Mouse (Mus musculus) limb, embryonic 12.5 days (tissue): ENCODE results near the gene Gtf2ird1. TPM values are rescaled to one million over a fixed set of nuclear protein-coding genes. Genes with fewer than 3 reads are reported as not detected.

ENCODE experiments used
- ATAC-seq: fragments of 200-750 bp; cut with Nextera tagmentation; 2 replicates; pipeline ENCODE4 v1.8.0; 2017; ENCODE audit warnings: low read depth, moderate TSS enrichment; ENCODE audit not compliant: insufficient number of reproducible peaks, insufficient read depth, low FRiP score, low TSS enrichment
- H3K27ac ChIP-seq: fragments of 300-500 bp; sonication (generic); 2 replicates; pipeline ENCODE4 v1.5.1; 2016; ENCODE audit warnings: mild to moderate bottlenecking, moderate library complexity
- H3K27me3 ChIP-seq: fragments of 300-500 bp; sonication (generic); 2 replicates; pipeline ENCODE4 v1.6.1; 2016; ENCODE audit warnings: mild to moderate bottlenecking, moderate library complexity
- H3K36me3 ChIP-seq: fragments of 300-500 bp; sonication (generic); 2 replicates; pipeline ENCODE4 v1.6.1; 2016; ENCODE audit warnings: mild to moderate bottlenecking, moderate library complexity
- H3K4me1 ChIP-seq: fragments of 300-500 bp; sonication (generic); replicated peaks from 2 replicates; pipeline ENCODE4 v1.6.1; 2016
- H3K4me2 ChIP-seq: fragments of 300-500 bp; sonication (generic); 2 replicates; pipeline ENCODE4 v1.6.1; 2016; ENCODE audit warnings: mild to moderate bottlenecking, moderate library complexity
- H3K4me3 ChIP-seq: fragments of 300-500 bp; sonication (generic); replicated peaks from 2 replicates; pipeline ENCODE4 v1.5.1; 2016; ENCODE audit warnings: mild to moderate bottlenecking
- H3K9ac ChIP-seq: fragments of 300-500 bp; sonication (generic); replicated peaks from 2 replicates; pipeline ENCODE4 v1.6.1; 2016; ENCODE audit warnings: mild to moderate bottlenecking, moderate library complexity
- H3K9me3 ChIP-seq: fragments of 300-500 bp; sonication (generic); 2 replicates; pipeline ENCODE4 v1.6.1; 2016; ENCODE audit warnings: mild to moderate bottlenecking, moderate library complexity
- WGBS: fragments of 180-500 bp; shearing (Covaris S2); methylation state at CpG from one replicate; pipeline ENCODE4 v1.1.7; 2016; 5-methylcytosine and 5-hydroxymethylcytosine counted together
- microRNA-seq: library from miRNA; unstranded; fragments of <30 nt; microRNA quantifications from one replicate; pipeline ENCODE4, GENCODE M21; 2017
- polyA plus RNA-seq: library from polyadenylated mRNA; unstranded; fragments of >200 nt; fragmentation: Nextera tagmentation; extraction: Ambion mirVana; gene quantifications from 2 replicates; pipeline ENCODE4 v1.2.1, GENCODE M21; 2016

Gtf2ird1 gene
- polyA plus RNA-seq, 1 experiment from 2014 or later: 178 TPM

DNA sequence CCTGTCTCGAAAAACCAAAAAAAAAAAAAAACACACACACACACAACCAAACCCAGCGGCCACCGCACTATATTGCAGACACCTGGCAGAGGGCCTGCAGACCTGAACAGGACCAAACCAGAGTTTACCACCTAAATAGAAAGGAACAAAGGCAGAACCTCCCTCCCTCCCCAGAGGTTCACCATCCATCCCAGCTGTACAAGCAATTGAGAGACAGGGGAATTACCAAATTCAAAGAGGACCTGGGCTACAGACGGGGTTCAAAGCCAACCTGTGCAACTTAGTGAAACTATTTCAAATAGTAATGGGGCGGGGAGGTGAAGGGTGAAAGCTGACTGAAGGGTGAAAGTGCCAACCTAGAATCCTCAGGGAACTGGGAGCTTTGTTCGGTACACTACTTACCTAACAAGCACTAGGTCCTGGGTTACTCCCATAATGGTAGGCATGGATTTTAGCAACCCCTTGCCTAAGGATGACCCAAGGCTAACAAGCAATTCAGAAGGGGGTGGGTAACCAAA, 144.6 kb downstream of the Gtf2ird1 start:
- peak overlapping the region; percentile 71 for H3K4me2 ChIP-seq
- peaks cover 29% of the 10 kb centered on the region for H3K4me1 ChIP-seq
- H3K36me3 ChIP-seq: peaks cover 46% of the 10 kb centered on the region
- H3K4me3 ChIP-seq: peak overlapping the region; percentile 81
- H3K9ac ChIP-seq: peak overlapping the region; percentile 8; the same call in 1 of the 2 replicates
- 73% methylated on average over 6 of the region's 6 CpGs for WGBS
- ATAC-seq: no peak
- H3K27ac ChIP-seq: peak overlapping the region; percentile 68
- no peaks in the 10 kb centered on the region for H3K27me3 ChIP-seq
- H3K9me3 ChIP-seq: 0 out of 2 replicates have a peak, but pooled peaks cover 4% of the 10 kb centered on the region

DNA sequence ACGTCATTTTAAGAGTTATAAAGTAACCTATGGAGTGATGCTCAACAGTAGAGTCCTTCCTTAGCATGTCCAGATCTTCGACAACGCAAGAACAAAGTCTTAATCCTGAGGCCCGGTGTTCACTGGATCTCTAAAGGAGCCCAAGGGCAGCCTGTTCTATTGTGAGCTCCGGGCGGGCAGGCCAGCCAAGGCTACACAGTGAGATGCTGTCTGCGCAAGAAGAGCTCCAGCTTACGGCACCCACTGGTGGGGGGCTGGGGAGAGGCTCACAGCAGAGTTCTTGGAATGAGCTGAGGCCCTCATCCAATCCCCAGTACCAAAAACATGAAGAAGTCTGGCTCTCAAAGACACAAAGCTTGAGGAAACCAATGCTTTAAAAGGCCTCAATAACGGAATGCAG, 146.3 kb downstream of the Gtf2ird1 start:
- no peak for ATAC-seq

DNA sequence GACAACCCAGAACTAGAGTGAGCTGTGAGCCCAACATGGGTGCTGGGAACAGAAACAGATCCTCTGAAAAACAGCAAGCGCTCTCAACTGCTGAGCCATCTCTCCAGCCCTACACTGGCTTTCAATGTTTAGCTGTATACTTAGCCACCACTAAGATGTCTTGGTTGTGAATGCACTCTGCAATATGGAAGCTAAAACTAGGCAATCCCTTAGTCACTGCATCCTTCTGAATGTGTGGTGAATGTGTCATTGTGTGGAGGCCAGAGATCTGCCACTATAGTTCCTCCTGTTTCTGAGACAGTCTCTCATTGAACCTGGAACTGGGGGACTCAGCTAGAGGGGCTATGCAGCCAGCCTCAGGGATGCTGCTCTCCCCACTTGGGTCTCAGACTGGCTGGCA, 147.2 kb downstream of the Gtf2ird1 start:
- H3K4me2 ChIP-seq: no peak overlapping the region

More for the DNA sequence above, 146.3 kb downstream of the Gtf2ird1 start:
- no peak overlapping the region for H3K4me2 ChIP-seq
- 0 out of 2 replicates have a peak, but pooled peaks cover 4% of the 10 kb centered on the region for H3K9me3 ChIP-seq
- peaks cover 19% of the 10 kb centered on the region for H3K4me1 ChIP-seq
- no peak overlapping the region for H3K27ac ChIP-seq
- no peak overlapping the region for H3K9ac ChIP-seq
- H3K27me3 ChIP-seq: no peaks in the 10 kb centered on the region
- no peak overlapping the region for H3K4me3 ChIP-seq
- WGBS: 94% methylated on average over 9 of the region's 9 CpGs
- peaks cover 62% of the 10 kb centered on the region for H3K36me3 ChIP-seq

More for the DNA sequence above, 147.2 kb downstream of the Gtf2ird1 start:
- H3K27me3 ChIP-seq: no peaks in the 10 kb centered on the region
- 0 out of 2 replicates have a peak, but pooled peaks cover 4% of the 10 kb centered on the region for H3K9me3 ChIP-seq
- H3K9ac ChIP-seq: no peak overlapping the region
- H3K27ac ChIP-seq: no peak overlapping the region
- peaks cover 19% of the 10 kb centered on the region for H3K4me1 ChIP-seq
- WGBS: 100% methylated on average over 1 of the region's 1 CpGs
- H3K4me3 ChIP-seq: no peak overlapping the region
- H3K36me3 ChIP-seq: peaks cover 70% of the 10 kb centered on the region
- ATAC-seq: no peak

Small RNA genes lying within 50 kb of the gene (microRNA-seq; reads per million reads assigned to microRNA genes)
- gene Gm26340 (not detected), gene Mir3965 (not detected)

Other genes with a start within 250 kb of the Gtf2ird1 start
- 1.9 and 2.4 TPM in 2 replicates for gene Ncf1, start 227.1 kb downstream of the Gtf2ird1 start, polyA plus RNA-seq
- 235 and 236 TPM in 2 replicates for gene Gtf2i, start 142.0 kb downstream of the Gtf2ird1 start, polyA plus RNA-seq
- gene Clip2, start 95.7 kb upstream of the Gtf2ird1 start, polyA plus RNA-seq: 6.3 and 6.6 TPM in 2 replicates
- 0.12 TPM in 1 of 2 replicates, not detected in the other for gene Syna, start 103.5 kb upstream of the Gtf2ird1 start, polyA plus RNA-seq
- gene Rfc2, start 124.7 kb upstream of the Gtf2ird1 start, polyA plus RNA-seq: 325 and 350 TPM in 2 replicates
- 2.8 and 3.9 TPM in 2 replicates for gene Lat2, start 158.3 kb upstream of the Gtf2ird1 start, polyA plus RNA-seq
- 523 and 531 TPM in 2 replicates for gene Eif4h, start 182.8 kb upstream of the Gtf2ird1 start, polyA plus RNA-seq
- gene Limk1, start 231.9 kb upstream of the Gtf2ird1 start, polyA plus RNA-seq: 10.0 and 10.6 TPM in 2 replicates